Mouse (Mus musculus): ENCODE data around the gene Mrpl17. TPM values are rescaled to one million over a fixed set of nuclear protein-coding genes. Genes with fewer than 3 reads are reported as not detected.
"Not testable (repeated sequence)": the region's sequence is repeated elsewhere in the genome, so short reads cannot be mapped to it uniquely, and the experiment has no call there.

Gene Mrpl17
- total RNA-seq (2014; fragmentation: Nextera tagmentation) (133 and 143 TPM in 2 replicates), total RNA-seq (2017) (62.2 and 81.9 TPM in 2 replicates)

GRCm38 (mm10) chr7:105810877-105811489 lies at the start of gene Mrpl17:
TSS of gene Mrpl17 (minus strand) at chr7:105811099.
- peak; percentile 93 for ATAC-seq (replicated peaks; ENCODE audit: poor library complexity, severe bottlenecking)

DNA sequence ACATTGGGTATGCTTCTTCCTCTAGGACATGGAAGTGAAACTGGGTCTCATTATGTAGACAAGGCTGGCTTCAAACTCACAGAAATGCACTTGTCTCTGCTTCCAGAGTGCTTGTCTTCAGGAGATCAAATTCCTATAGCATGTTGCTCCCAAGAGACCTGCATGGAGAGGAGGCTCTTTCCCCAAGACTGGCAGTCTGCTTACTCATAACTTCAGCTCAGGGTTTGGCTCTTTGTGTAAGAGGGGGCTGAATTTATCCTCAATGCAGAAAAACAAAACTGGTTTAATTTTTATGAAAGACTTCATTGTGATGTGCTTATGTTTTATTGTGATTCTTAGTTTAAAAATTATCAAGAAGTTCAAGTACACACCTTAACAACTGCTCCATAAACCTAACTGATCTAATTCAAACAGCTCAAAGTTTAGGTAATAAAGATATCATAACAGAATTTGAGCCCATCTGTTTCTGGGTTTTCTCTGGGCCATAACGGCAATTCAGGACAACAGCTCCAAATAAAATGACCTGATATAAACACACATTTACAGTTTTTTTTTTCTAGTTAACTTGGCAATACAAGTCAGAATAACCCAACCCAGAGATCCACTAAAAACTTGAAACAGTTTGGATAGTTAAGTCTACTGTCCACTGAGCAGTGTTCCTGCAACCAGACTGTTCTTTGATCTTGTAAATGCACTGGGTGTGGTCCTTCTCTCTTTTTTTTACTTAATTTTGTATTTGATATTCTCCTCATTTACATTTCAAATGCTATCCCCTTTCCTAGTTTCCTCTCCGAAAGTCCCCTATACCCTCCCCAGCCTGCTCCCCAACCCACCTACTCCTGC lies 45.0 kb upstream of the Mrpl17 start:
- ATAC-seq (replicated peaks; ENCODE audit: poor library complexity, severe bottlenecking): not testable (repeated sequence)

DNA sequence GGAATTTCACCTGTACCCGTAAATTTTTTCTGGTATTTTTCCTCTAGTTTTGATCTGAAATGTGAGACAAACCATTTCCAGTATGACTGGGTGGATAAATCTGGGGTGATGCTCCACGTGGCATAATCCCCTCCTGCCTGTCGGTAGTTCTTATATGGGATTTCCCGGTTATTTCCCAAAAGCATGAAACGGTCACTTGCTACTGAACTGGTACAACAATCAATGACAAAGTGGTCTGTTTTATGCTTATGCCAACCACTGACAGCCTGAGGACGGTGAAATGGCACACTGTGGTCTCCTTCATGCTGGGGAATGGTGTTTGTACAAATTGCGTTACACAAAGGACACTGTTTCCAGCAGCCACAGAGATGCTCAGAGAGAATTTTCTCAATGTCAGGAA lies 13.4 kb upstream of the Mrpl17 start:
- no peak for ATAC-seq (replicated peaks; ENCODE audit: poor library complexity, severe bottlenecking)

DNA sequence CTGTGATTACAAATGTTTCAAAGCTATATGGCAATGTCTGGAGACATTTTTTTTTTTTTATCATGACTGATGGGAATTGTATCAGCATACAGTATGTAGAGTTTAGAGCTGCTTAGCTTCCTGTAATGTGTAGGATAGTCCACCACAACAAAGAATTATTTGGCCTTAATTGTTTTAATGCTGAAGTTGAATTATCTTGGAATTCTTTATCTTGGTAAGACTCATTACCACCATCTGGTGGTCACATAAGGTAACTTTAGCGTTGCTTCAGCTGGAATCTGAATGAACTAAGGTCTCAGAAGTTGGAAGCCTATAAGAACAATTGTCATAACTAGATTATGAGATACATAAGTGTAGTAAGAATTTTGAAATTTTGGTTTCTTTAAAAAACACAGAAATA lies 7.6 kb upstream of the Mrpl17 start:
- ATAC-seq (replicated peaks; ENCODE audit: poor library complexity, severe bottlenecking): peak; percentile 61

- peak; percentile 56 for ATAC-seq (replicated peaks; ENCODE audit: poor library complexity, severe bottlenecking)
These were observed 5.8 kb upstream of the Mrpl17 start for GRCm38 (mm10) chr7:105816736-105817135.

DNA sequence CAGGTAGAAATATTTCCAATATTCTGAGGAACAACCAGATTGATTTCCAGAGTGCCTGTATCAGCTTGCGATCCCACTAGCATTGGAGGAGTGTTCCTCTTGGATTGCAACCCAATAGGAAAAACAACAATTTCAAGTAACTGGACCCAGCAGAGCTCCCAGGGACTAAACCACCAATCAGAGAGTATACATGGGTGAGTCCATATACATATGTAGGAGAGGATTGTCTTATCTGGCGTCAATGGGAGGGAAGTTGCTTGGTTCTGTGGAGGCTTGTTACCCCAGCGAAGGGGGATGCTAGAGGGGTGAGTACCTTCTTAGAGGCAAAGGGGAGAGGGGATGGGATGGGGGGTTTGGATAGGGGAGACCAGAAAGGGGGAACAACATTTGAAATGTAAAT lies 2.4 kb upstream of the Mrpl17 start:
- no peak for ATAC-seq (replicated peaks; ENCODE audit: poor library complexity, severe bottlenecking)

GRCm38 (mm10) chr7:105812566-105812965 lies 1.7 kb upstream of the Mrpl17 start:
- ATAC-seq (replicated peaks; ENCODE audit: poor library complexity, severe bottlenecking): no peak

DNA sequence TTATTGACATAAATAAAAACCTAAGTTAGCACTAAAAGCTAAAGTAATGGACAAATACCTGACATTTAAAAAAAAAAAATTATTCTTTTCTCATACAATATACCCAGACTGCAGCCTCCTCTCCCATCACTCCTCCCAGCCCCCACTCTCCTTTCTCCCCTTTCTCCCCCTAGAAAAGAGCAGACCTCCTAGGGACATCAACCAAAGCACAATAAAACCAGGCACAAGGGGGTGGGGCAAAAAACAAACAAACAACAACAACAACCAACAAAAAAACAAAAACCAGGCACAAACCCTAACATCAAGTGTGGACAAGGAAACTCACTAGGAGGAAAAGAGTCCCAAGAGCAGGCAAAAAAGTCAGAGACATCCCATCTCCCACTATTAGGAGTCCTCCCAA lies 617 bp upstream of the Mrpl17 start:
- no peak for ATAC-seq (replicated peaks; ENCODE audit: poor library complexity, severe bottlenecking)

GRCm38 (mm10) chr7:105810280-105810876 lies 521 bp downstream of the Mrpl17 start:
- ATAC-seq (replicated peaks; ENCODE audit: poor library complexity, severe bottlenecking): no peak

DNA sequence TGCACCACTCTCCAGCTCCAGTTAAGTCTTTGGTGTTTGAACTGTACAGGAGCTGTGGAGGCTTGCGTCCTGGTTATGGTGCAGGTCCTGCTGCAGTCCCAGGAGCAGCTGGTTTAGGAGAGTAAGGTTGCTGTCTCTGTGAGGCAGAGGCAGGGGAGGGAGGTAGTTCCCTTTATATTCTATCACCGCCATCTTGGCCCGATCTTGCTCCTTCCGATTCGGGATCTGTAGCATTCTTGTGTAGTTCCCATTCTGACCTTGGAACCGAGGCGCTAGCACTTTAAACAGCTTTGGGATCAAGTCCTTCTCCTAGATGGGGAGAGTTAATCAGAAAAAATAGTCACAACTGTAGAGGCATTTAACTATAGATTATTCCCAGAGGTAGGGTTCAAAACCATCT lies 1.1 kb downstream of the Mrpl17 start:
- ATAC-seq (replicated peaks; ENCODE audit: poor library complexity, severe bottlenecking): no peak

- ATAC-seq (replicated peaks; ENCODE audit: poor library complexity, severe bottlenecking): no peak
These were observed 2.5 kb downstream of the Mrpl17 start for GRCm38 (mm10) chr7:105808385-105808784.

- no peak for ATAC-seq (replicated peaks; ENCODE audit: poor library complexity, severe bottlenecking)
These were observed 4.2 kb downstream of the Mrpl17 start for GRCm38 (mm10) chr7:105806716-105807115.

DNA sequence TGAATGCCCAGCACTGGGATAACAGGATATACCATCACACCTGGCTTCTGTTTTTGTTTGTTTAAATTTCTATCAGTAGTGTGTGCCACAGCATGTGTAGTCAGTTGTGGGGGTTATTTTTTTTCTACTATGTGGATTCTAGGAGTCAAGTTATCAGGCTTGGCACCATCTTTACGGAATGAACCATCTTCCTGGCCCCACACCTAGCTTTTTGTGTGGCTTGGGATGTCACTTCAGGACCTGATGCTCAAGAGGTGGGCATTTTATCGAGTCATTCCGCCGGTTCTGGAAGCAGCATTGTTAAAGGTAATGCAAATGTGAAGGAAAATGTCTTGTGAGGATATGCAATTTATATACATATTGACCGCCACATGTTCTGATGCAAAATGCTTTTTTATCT lies 4.8 kb downstream of the Mrpl17 start:
- ATAC-seq (replicated peaks; ENCODE audit: poor library complexity, severe bottlenecking): no peak

GRCm38 (mm10) chr7:105803428-105803827 lies 7.5 kb downstream of the Mrpl17 start:
- no peak for ATAC-seq (replicated peaks; ENCODE audit: poor library complexity, severe bottlenecking)

- no peak for ATAC-seq (replicated peaks; ENCODE audit: poor library complexity, severe bottlenecking)
These were observed 8.1 kb downstream of the Mrpl17 start for GRCm38 (mm10) chr7:105802771-105803170.

GRCm38 (mm10) chr7:105802312-105802711 lies 8.6 kb downstream of the Mrpl17 start:
- no peak for ATAC-seq (replicated peaks; ENCODE audit: poor library complexity, severe bottlenecking)

DNA sequence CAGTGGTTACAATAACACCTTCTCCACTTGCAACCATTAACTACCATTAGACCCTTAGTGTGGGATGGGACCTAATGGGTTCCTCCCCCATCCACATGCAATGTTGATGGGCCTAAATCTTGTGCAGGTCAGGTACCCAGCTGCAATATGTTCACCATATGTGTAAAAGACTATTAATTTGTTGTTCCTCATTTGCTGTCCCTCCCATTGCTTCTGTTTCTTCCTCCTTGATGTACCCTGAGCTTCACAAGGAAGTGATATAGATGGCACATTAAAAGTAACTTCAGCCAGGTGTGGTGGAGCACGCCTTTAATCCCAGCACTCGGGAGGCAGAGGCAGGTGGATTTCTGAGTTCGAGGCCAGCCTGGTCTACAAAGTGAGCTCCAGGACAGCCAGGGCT lies 13.9 kb downstream of the Mrpl17 start:
- ATAC-seq (replicated peaks; ENCODE audit: poor library complexity, severe bottlenecking): peak; percentile 56; the same call in 1 of the 2 replicates

GRCm38 (mm10) chr7:105795759-105796366 lies 15.0 kb downstream of the Mrpl17 start:
- peak; percentile 52; the same call in 1 of the 2 replicates for ATAC-seq (replicated peaks; ENCODE audit: poor library complexity, severe bottlenecking)

GRCm38 (mm10) chr7:105793701-105794100 lies 17.2 kb downstream of the Mrpl17 start:
- no peak for ATAC-seq (replicated peaks; ENCODE audit: poor library complexity, severe bottlenecking)

GRCm38 (mm10) chr7:105791147-105791546 lies 19.8 kb downstream of the Mrpl17 start:
- no peak for ATAC-seq (replicated peaks; ENCODE audit: poor library complexity, severe bottlenecking)
